Mouse (Mus musculus) neutrophil, adult 5-6 weeks (primary cell): ENCODE measurements around the gene Rdh8. TPM values are rescaled to one million over a fixed set of nuclear protein-coding genes. Genes with fewer than 3 reads are reported as not detected.

ENCODE experiments used
- ATAC-seq: fragments of 151-379, 151-347 bp; 2 replicates; pipeline ENCODE4 v1.8.0; 2017; ENCODE audit warnings: mild to moderate bottlenecking, moderate TSS enrichment; ENCODE audit not compliant: insufficient number of reproducible peaks, poor library complexity, low FRiP score, severe bottlenecking; ENCODE audit errors: extremely low read depth
- total RNA-seq: library from RNA; stranded (forward); fragments of 200-1000 nt; gene quantifications from 2 replicates; pipeline ENCODE4 v1.2.3, GENCODE M21; 2017

The Rdh8 gene
- total RNA-seq, 1 experiment from 2014 or later: not detected

DNA sequence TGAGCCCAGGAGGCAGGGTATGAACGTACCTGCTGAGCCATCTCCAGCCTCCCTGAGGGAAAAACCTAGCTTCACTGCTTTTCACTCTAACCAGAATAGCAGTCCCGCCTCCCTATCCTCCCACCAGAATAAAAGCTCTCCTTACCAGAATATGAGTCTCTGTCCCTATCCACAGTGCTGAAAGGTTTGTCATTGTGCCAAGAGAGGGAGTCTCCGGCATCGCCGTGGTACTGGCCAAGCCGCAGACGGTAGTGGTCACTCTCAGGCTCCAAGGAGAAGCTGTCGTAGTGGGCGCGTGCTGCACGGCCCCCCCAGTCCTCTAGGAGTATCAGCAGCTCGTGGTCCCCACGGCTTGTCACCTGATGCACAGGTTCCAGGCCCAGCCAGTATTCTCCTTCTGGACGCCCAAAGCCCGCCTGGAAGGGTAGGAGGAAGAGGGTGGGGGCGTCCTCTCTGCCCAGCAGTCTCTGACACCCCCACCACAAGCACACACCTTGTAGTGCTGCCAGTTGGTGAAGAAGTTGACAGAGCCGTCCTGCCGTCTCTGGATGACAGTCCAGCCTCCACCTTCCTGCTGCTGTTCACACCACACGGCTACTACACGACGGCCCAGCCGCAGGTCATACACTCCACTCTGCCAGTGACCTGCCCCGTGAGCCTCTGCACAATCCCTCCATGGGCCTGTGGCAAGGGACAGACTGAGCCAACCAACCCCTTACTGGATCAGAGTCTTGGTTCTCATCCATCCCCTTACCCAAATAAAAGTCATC, 56.9 kb downstream of the Rdh8 start:
- ATAC-seq: no peak

Other genes with a start within 250 kb of the Rdh8 start
- gene Zfp846, start 237.2 kb upstream of the Rdh8 start, total RNA-seq: 6.4 and 8.0 TPM in 2 replicates
- gene Ubl5, start 175.6 kb upstream of the Rdh8 start, total RNA-seq: 154 and 184 TPM in 2 replicates
- gene Fbxl12, start 173.7 kb upstream of the Rdh8 start, total RNA-seq: 32.3 and 36.5 TPM in 2 replicates
- 9.8 and 11.5 TPM in 2 replicates for gene Pin1, start 166.4 kb upstream of the Rdh8 start, total RNA-seq
- gene Olfm2, start 72.2 kb upstream of the Rdh8 start, total RNA-seq: not detected in 2 replicates
- 1.5 and 2.2 TPM in 2 replicates for gene Col5a3, start 3.4 kb upstream of the Rdh8 start, total RNA-seq
- gene A230050P20Rik, start 50.1 kb downstream of the Rdh8 start, total RNA-seq: 21.3 and 23.1 TPM in 2 replicates
- 0.25 and 0.70 TPM in 2 replicates for gene Angptl6, start 61.2 kb downstream of the Rdh8 start, total RNA-seq
- gene Ppan, start 69.7 kb downstream of the Rdh8 start, total RNA-seq: 42.1 and 48.9 TPM in 2 replicates
- 91.0 and 92.9 TPM in 2 replicates for gene Eif3g, start 80.1 kb downstream of the Rdh8 start, total RNA-seq
- gene Dnmt1, start 141.4 kb downstream of the Rdh8 start, total RNA-seq: 58.3 and 60.4 TPM in 2 replicates
- gene S1pr2, start 158.3 kb downstream of the Rdh8 start, total RNA-seq: 0.98 and 1.3 TPM in 2 replicates
- 26.6 and 30.0 TPM in 2 replicates for gene Mrpl4, start 184.2 kb downstream of the Rdh8 start, total RNA-seq
- gene Icam1, start 197.5 kb downstream of the Rdh8 start, total RNA-seq: 34.6 and 36.9 TPM in 2 replicates
- gene Icam4, start 210.9 kb downstream of the Rdh8 start, total RNA-seq: not detected in 2 replicates
- 0.12 TPM in 1 of 2 replicates, not detected in the other for gene Icam5, start 213.6 kb downstream of the Rdh8 start, total RNA-seq
- not detected in 2 replicates for gene Zglp1, start 248.6 kb downstream of the Rdh8 start, total RNA-seq